Mouse (Mus musculus) inflammation-experienced regulatory T-cells, adult 16 weeks (primary cell): ENCODE measurements around the gene Fyttd1. TPM values are rescaled to one million over a fixed set of nuclear protein-coding genes. Genes with fewer than 3 reads are reported as not detected.

ENCODE experiments used
- polyA plus RNA-seq: library from polyadenylated mRNA; unstranded; fragments of 100-300 nt; shearing (Covaris generic); gene quantifications from one replicate; pipeline ENCODE4 v1.2.1, GENCODE M21; 2017

The Fyttd1 gene
- polyA plus RNA-seq: 90.1 TPM

GRCm38 (mm10) chr16:32877343-32878156 lies at the start of gene Fyttd1, which contains the start of gene Rubcn:
TSS of gene Fyttd1 (plus strand) at chr16:32877500.
TSS of gene Rubcn (minus strand) at chr16:32877766.

GRCm38 (mm10) chr16:32913937-32914881 lies 36.9 kb downstream of the Fyttd1 start, which contains the start of gene Lrch3:
TSS of gene Lrch3 (plus strand) at chr16:32914100.

Other genes with a start within 250 kb of the Fyttd1 start
- gene Tnk2, start 233.6 kb upstream of the Fyttd1 start, polyA plus RNA-seq: 18.7 TPM
- gene Muc4, start 141.6 kb upstream of the Fyttd1 start, polyA plus RNA-seq: 0.04 TPM
- 0.50 TPM for gene Muc20, start 80.1 kb upstream of the Fyttd1 start, polyA plus RNA-seq
- gene Smbd1, start 67.0 kb upstream of the Fyttd1 start, polyA plus RNA-seq: not detected
- gene Rubcn, start 266 bp downstream of the Fyttd1 start, polyA plus RNA-seq: 23.0 TPM
- 108 TPM for gene Lrch3, start 36.6 kb downstream of the Fyttd1 start, polyA plus RNA-seq
- 0.49 TPM for gene Iqcg, start 178.7 kb downstream of the Fyttd1 start, polyA plus RNA-seq
- gene Rpl35a, start 179.0 kb downstream of the Fyttd1 start, polyA plus RNA-seq: 658 TPM
- gene Lmln, start 185.0 kb downstream of the Fyttd1 start, polyA plus RNA-seq: 0.38 TPM